Mouse (Mus musculus) bone marrow, adult 2 months (tissue): ENCODE data around the gene Ccnd1.

Experiments
- CTCF ChIP-seq: fragments of 200-500 bp; IDR thresholded peaks from 2 replicates; pipeline ENCODE4 v1.5.1; 2011; ENCODE audit warnings: low read length, control low read depth; ENCODE audit not compliant: control insufficient read depth, insufficient read depth
- POLR2A ChIP-seq: fragments of 200-500 bp; IDR thresholded peaks from 2 replicates; pipeline ENCODE4 v1.6.1; 2011; ENCODE audit warnings: low read depth, mild to moderate bottlenecking, control low read depth, low read length, borderline replicate concordance; ENCODE audit not compliant: control insufficient read depth

- no peak for TF ChIP-seq POLR2A
- TF ChIP-seq CTCF = no peak
These were observed 2.5 kb upstream of the Ccnd1 start for GRCm38 (mm10) chr7:144942071-144942743.
